Mouse (Mus musculus) frontal cortex, adult (tissue): ENCODE measurements around the gene Hcrt.

Experiments
- ATAC-seq: cut with Nextera tagmentation; 2 replicates; pipeline ENCODE4 v1.9.2; 2017; ENCODE audit warnings: mild to moderate bottlenecking, moderate library complexity, mixed read lengths; ENCODE audit not compliant: low TSS enrichment

The Hcrt gene

DNA sequence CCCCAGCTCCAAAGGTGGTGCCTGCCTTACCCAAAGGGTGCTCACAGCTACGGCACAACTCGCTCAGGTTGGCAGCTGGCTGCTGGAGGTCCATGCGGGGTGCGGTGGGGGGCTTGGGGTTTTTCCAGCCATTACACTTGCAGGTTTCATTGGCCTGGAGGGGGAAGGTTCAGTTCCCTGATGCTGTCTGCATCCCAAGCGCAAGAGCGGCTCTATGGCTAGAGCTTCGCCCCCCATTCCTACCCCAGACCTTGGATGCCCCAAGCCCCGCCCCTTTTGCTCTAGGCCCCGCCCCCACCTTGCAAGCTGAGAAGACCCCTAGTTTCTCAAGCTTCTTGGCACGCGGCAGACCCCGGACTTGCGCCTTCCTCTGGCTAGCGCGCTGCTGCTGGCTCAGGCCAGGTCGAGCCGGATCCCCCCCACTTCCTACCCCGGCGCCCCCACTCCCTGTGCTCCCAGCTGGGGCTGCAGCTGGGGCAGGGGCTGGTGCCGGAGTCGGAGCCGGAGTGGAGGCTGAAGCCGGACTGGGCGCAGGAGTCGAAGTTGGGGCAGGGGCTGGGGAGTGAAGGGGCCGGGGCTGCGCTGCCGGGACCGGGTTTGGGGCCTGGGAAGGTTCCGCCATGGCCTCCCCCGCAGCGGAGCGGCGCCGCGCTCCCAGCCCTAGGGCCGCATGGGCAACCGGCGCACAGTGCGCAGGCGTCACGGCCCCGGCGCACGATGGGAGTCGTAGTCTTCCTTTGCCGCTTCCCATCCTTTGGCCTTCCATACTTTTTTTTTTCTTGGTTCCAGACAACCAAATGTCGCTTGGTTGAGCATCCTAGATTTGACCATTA, 50.7 kb downstream of the Hcrt start, which contains the start of gene Kat2a:
Gene Kat2a (minus strand): TSS at position 683 of the 833 bp plus-strand sequence.
- ATAC-seq = peak; percentile 78
